Mouse (Mus musculus) monocyte, adult 2 months (primary cell): ENCODE measurements at regions not wholly inside any gene's neighbourhood (a gene's known extent, or its start where the extent isn't known, plus 50 kb on each side); places are given as distances from the start of the nearest gene placed in this dataset.

Experiments
- DNase-seq, 2 experiments: peaks; one replicate each; pipeline ENCODE4 v3.0.0; 2022; ENCODE audit warnings: low spot score in 2 of 2, low read depth in 1 of 2

GRCm38 (mm10) chr1:143071781-143072382 is 568.6 kb upstream of the B3galt2 start:
- DNase-seq: no peak

- no peak for DNase-seq
These were observed 565.5 kb upstream of the B3galt2 start for GRCm38 (mm10) chr1:143074999-143075398.

GRCm38 (mm10) chr1:143080441-143080840 is 560.0 kb upstream of the B3galt2 start:
- DNase-seq: no peak

DNA sequence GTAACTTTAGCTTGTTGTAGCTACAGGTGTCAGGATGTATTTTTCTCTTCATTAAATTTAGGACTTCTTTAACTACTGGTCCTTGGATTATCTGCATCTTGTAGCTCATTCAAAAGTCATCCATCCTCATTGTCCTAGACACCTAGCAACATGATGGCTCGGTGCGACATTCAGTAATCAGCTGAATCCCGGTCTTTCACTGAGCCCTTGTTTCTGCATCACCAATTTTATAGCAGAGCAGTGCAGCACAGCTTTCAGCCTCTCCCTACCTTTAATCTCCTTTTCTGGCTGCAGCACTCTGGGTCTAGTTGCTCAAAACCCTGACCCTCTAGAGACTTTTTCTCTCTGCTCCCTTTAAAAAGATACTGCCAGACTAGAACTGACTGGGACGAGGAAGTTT is 543.6 kb upstream of the B3galt2 start:
- no peak for DNase-seq

- no peak for DNase-seq
These were observed 542.2 kb upstream of the B3galt2 start for GRCm38 (mm10) chr1:143098307-143098706.

- no peak for DNase-seq
These were observed 518.3 kb upstream of the B3galt2 start for GRCm38 (mm10) chr1:143122185-143122584.

- no peak for DNase-seq
These were observed 510.2 kb upstream of the B3galt2 start for GRCm38 (mm10) chr1:143130257-143130656.

- no peak for DNase-seq
These were observed 507.7 kb upstream of the B3galt2 start for GRCm38 (mm10) chr1:143132806-143133205.

DNA sequence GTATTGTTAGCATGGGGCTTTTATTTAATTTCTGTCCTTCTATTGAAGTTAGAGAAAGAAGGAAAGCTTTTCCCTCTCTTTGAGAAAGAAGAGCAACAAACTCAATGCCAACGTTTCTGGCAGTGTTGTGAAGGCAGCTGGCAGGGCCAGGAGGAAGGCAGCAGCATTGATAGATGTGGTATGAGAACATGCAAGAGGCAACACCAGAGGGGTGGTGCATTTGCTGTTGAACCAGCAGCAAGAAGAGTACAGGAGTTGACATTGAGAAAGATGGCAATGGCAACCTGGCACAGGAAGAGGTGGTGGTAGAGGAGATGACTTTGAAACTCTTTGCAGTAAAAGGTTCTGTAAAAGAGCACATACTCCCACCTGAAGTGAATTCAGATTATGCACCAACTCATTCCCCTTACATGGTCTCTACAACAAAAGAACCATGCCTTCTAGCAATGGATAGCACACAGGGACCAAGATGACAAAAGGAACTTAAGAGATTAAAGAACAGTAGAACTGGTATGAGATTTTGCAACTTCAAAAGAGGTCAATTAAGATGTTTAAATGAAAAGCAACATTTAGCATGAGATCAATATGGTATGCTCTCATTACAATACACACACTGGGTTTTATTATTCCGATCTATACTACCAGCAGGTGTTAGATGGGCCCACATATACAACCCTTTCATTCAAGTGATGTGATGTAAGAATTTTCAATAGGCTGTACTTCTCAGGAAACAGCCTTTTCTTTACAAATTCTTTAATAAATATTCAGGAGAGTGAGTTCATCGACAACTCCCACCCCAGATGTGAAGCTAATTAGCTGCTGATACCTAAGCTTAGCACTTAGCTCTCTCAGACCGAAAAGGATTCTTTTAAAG is 495.1 kb upstream of the B3galt2 start:
- no peak for DNase-seq

DNA sequence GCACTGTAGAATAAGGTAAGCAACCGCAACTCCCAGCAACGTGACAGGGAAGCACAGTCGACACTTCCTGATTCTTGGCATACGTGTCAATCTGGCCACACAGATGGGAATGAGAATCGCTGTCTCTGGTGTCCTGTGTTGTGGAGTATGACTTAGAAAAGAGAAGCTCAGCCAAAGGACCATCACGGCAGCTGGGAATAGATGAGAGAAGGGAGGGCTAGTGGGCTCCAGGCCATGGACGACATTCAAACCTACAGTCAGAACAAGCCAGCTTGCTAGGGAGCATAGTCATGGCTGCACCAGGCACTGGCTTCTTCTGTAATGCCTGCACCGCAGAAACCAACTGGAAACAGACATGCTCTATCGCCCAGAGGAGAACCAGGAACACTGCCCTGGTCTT is 469.2 kb upstream of the B3galt2 start:
- no peak for DNase-seq

DNA sequence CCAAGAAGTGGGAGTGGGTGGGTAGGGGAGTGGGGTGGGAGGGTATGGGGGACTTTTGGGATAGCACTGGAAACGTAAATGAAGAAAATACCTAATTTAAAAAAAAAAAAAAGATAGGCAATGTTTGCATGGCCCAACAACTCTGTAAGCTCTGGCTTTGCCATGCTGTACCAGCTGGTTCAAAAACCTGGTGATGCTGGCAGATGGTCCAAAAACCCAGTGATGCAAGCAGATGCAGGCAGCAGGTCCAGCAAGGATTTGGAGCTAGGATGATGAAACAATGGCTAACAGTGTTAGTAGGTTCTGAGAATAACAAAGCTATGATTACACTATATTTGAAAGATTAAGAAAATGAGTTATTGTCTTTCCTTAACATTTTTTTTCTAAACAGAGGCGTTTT is 466.6 kb upstream of the B3galt2 start:
- DNase-seq: no peak

GRCm38 (mm10) chr1:143192167-143192793 is 448.2 kb upstream of the B3galt2 start:
- DNase-seq: no peak

- DNase-seq: no peak
These were observed 440.1 kb upstream of the B3galt2 start for GRCm38 (mm10) chr1:143200213-143200889.

- DNase-seq: no peak
These were observed 439.5 kb upstream of the B3galt2 start for GRCm38 (mm10) chr1:143200971-143201370.

DNA sequence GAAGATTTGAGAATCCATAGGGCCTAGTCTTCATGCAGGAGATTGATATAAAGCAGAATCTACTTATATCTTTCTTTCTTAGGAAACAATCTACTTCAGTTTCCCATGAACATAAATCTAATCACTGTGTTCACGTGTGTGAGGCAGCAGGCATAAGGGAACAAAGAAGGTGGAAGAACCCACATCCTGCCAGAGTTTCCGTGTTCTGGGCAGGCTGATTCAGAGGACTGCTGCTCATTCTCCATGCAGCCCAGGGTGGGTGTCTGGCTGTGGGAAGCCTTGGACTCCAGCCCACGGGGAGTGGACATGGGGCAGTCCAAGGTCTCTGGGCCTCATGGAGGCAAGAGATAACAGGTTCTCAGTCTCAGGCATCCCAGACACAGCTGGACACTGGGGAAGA is 438.3 kb upstream of the B3galt2 start:
- DNase-seq: no peak

- no peak for DNase-seq
These were observed 436.4 kb upstream of the B3galt2 start for GRCm38 (mm10) chr1:143204070-143204469.

GRCm38 (mm10) chr1:143206995-143207394 is 433.5 kb upstream of the B3galt2 start:
- DNase-seq: no peak

- DNase-seq: no peak
These were observed 432.9 kb upstream of the B3galt2 start for GRCm38 (mm10) chr1:143207399-143208065.

- DNase-seq: no peak
These were observed 423.1 kb upstream of the B3galt2 start for GRCm38 (mm10) chr1:143217401-143217800.

- no peak for DNase-seq
These were observed 408.5 kb upstream of the B3galt2 start for GRCm38 (mm10) chr1:143231969-143232368.
